Mouse (Mus musculus) macrophage (primary cell): ENCODE measurements around the gene Psmd2. TPM values are rescaled to one million over a fixed set of nuclear protein-coding genes. Genes with fewer than 3 reads are reported as not detected.
"Not testable (repeated sequence)": the region's sequence is repeated elsewhere in the genome, so short reads cannot be mapped to it uniquely, and the experiment has no call there.

Experiments used
- H3K27ac ChIP-seq: fragments of 350-480 bp; formaldehyde crosslinking; 2 replicates; pipeline ENCODE4 v1.9.0; 2021
- H3K36me3 ChIP-seq: fragments of 350-480 bp; formaldehyde crosslinking; 2 replicates; pipeline ENCODE4 v1.9.0; 2021; ENCODE audit errors: inconsistent target
- H3K4me3 ChIP-seq: fragments of 350-480 bp; formaldehyde crosslinking; 2 replicates; pipeline ENCODE4 v1.9.0; 2021; ENCODE audit errors: inconsistent target
- H3K79me2 ChIP-seq: fragments of 350-480 bp; formaldehyde crosslinking; 2 replicates; pipeline ENCODE4 v1.9.0; 2021; ENCODE audit errors: inconsistent target
- WGBS: methylation state at CpG from one replicate; pipeline ENCODE4 v1.1.7; 2026; ENCODE audit warnings: inconsistent platforms; ENCODE audit not compliant: missing documents; 5-methylcytosine and 5-hydroxymethylcytosine counted together
- polyA plus RNA-seq: library from polyadenylated mRNA; stranded (reverse); fragments of 250-400 nt; gene quantifications from 3 replicates; pipeline ENCODE4 v1.2.4, GENCODE M21; 2018; ENCODE audit warnings: inconsistent platforms

Gene Psmd2
- polyA plus RNA-seq, 1 experiment from 2014 or later: 205 TPM

GRCm38 (mm10) chr16:20629731-20630634 lies 21.5 kb upstream of the Psmd2 start, which contains the start of gene Ece2:
Ece2 (plus strand) TSS chr16:20629828.
- H3K4me3 ChIP-seq: no peak within 1 kb of the TSS
- WGBS: 13% methylated on average over 54 of the region's 54 CpGs
- no peaks in the 10 kb centered on the region for H3K79me2 ChIP-seq
- no peaks in the 10 kb centered on the region for H3K36me3 ChIP-seq
- H3K27ac ChIP-seq: no peak within 1 kb of the TSS

- H3K27ac ChIP-seq: no peak overlapping the region
- 92% methylated on average over 8 of the region's 8 CpGs for WGBS
- no peak overlapping the region for H3K4me3 ChIP-seq
- no peaks in the 10 kb centered on the region for H3K36me3 ChIP-seq
- no peaks in the 10 kb centered on the region for H3K79me2 ChIP-seq
These were observed 14.0 kb upstream of the Psmd2 start for GRCm38 (mm10) chr16:20637410-20637809.

- Histone ChIP-seq H3K79me2 (no peaks in the 10 kb centered on the region), H3K27ac (no peak overlapping the region), H3K36me3 (no peaks in the 10 kb centered on the region), H3K4me3 (no peak overlapping the region)
- 90% methylated on average over 7 of the region's 8 CpGs for WGBS
These were observed 13.1 kb upstream of the Psmd2 start for GRCm38 (mm10) chr16:20638367-20638766.

GRCm38 (mm10) chr16:20642161-20642560 lies 9.3 kb upstream of the Psmd2 start:
- Histone ChIP-seq H3K4me3 (no peak overlapping the region), H3K27ac (no peak overlapping the region), H3K79me2 (no peaks in the 10 kb centered on the region), H3K36me3 (no peaks in the 10 kb centered on the region)
- WGBS: under 1% methylated on average over 8 of the region's 8 CpGs

- no peaks in the 10 kb centered on the region for H3K36me3 ChIP-seq
- 93% methylated on average over 7 of the region's 7 CpGs for WGBS
- no peak overlapping the region for H3K4me3 ChIP-seq
- H3K27ac ChIP-seq: no peak overlapping the region
- H3K79me2 ChIP-seq: no peaks in the 10 kb centered on the region
These were observed 7.5 kb upstream of the Psmd2 start for GRCm38 (mm10) chr16:20643911-20644310.

- Histone ChIP-seq H3K4me3 (peak overlapping the region; percentile 96), H3K36me3 (peaks cover 22% of the 10 kb centered on the region), H3K27ac (peak overlapping the region; percentile 62), H3K79me2 (peaks cover 32% of the 10 kb centered on the region)
- 7% methylated on average over 11 of the region's 12 CpGs for WGBS
These were observed 477 bp downstream of the Psmd2 start for GRCm38 (mm10) chr16:20651947-20652310.

- Histone ChIP-seq H3K36me3 (peaks cover 34% of the 10 kb centered on the region), H3K4me3 (no peak overlapping the region), H3K79me2 (peaks cover 32% of the 10 kb centered on the region), H3K27ac (no peak overlapping the region)
- 54% methylated on average over 2 of the region's 2 CpGs for WGBS
These were observed 1.9 kb downstream of the Psmd2 start for GRCm38 (mm10) chr16:20653315-20653714.

- 61% methylated on average over 4 of the region's 4 CpGs for WGBS
These were observed 6.2 kb downstream of the Psmd2 start for GRCm38 (mm10) chr16:20657661-20658060.

GRCm38 (mm10) chr16:20668013-20668412 lies 16.6 kb downstream of the Psmd2 start, which contains the start of gene Eif4g1:
Eif4g1 (plus strand) TSS chr16:20668313.
- H3K4me3 ChIP-seq, H3K36me3 ChIP-seq, H3K27ac ChIP-seq, H3K79me2 ChIP-seq: not testable (repeated sequence)
- WGBS: 91% methylated on average over 3 of the region's 6 CpGs

More at GRCm38 (mm10) chr16:20657661-20658060, 6.2 kb downstream of the Psmd2 start:
- Histone ChIP-seq H3K36me3 (peaks cover 76% of the 10 kb centered on the region), H3K4me3 (no peak overlapping the region), H3K27ac (peak overlapping the region; percentile 59), H3K79me2 (peaks cover 21% of the 10 kb centered on the region)

GRCm38 (mm10) chr16:20670291-20670690 lies 18.8 kb downstream of the Psmd2 start:
- Histone ChIP-seq H3K36me3 (peaks cover 2% of the 10 kb centered on the region), H3K4me3 (no peak overlapping the region), H3K79me2 (peaks cover 21% of the 10 kb centered on the region), H3K27ac (no peak overlapping the region)
- whole genome bisulfite sequencing: 95% methylated on average over 3 of the region's 3 CpGs

GRCm38 (mm10) chr16:20671886-20672285 lies 20.4 kb downstream of the Psmd2 start:
- 15% methylated on average over 6 of the region's 6 CpGs for WGBS
- H3K27ac ChIP-seq: peak overlapping the region; percentile 61
- H3K79me2 ChIP-seq: peaks cover 37% of the 10 kb centered on the region
- H3K36me3 ChIP-seq: peaks cover 16% of the 10 kb centered on the region
- peak overlapping the region; percentile 25; the same call in 1 of the 2 replicates for H3K4me3 ChIP-seq

GRCm38 (mm10) chr16:20672500-20672902 lies 21.0 kb downstream of the Psmd2 start:
- under 1% methylated on average over 38 of the region's 38 CpGs for WGBS
- Histone ChIP-seq H3K36me3 (peaks cover 16% of the 10 kb centered on the region), H3K79me2 (peaks cover 43% of the 10 kb centered on the region), H3K4me3 (peak overlapping the region; percentile 25; the same call in 1 of the 2 replicates), H3K27ac (peak overlapping the region; percentile 61)

- peaks cover 16% of the 10 kb centered on the region for H3K36me3 ChIP-seq
- peak overlapping the region; percentile 52 for H3K27ac ChIP-seq
- under 1% methylated on average over 49 of the region's 78 CpGs for WGBS
- peak overlapping the region; percentile 88 for H3K4me3 ChIP-seq
- H3K79me2 ChIP-seq: peaks cover 49% of the 10 kb centered on the region
These were observed 21.7 kb downstream of the Psmd2 start for GRCm38 (mm10) chr16:20672965-20673705.

- Histone ChIP-seq H3K27ac (peak overlapping the region; percentile 52), H3K4me3 (peak overlapping the region; percentile 88), H3K79me2 (peaks cover 56% of the 10 kb centered on the region), H3K36me3 (peaks cover 19% of the 10 kb centered on the region)
- WGBS: 8% methylated on average over 14 of the region's 14 CpGs
These were observed 22.4 kb downstream of the Psmd2 start for GRCm38 (mm10) chr16:20673706-20674303.
